Mouse (Mus musculus) layer of hippocampus, adult 18-20 months (tissue): ENCODE results near the gene Dixdc1. TPM values are rescaled to one million over a fixed set of nuclear protein-coding genes. Genes with fewer than 3 reads are reported as not detected.

Experiments
- DNase-seq, 2 experiments: peaks; one replicate each; pipeline ENCODE4 v3.0.0; 2022; ENCODE audit warnings: low spot score in 2 of 2
- total RNA-seq, 2 experiments: library from RNA; stranded (reverse); gene quantifications; 2 replicates each; pipeline ENCODE4 v1.2.3; 2021

The Dixdc1 gene
- total RNA-seq, 2 experiments from 2014 or later: 77.1 to 84.1 TPM

DNA sequence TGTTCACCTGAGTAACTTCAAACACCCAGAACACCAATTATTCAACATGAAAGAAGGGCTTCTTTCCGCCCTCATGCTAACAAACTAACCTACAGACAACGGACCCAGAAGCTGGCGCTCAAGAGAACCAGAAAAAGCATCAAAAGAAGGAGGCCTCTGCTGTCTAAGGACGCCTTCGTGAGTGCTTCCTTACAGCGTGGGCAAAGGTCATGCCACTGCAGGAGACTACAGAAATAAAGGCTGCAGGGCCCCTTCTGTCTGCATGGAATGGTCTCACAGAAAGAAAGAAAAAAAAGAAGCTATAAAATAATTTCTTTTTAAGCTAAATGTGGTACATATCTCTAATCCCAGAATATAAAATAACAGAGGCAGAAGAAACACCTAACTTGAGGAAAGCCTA lies 34.4 kb downstream of the Dixdc1 start:
- no peak for DNase-seq

DNA sequence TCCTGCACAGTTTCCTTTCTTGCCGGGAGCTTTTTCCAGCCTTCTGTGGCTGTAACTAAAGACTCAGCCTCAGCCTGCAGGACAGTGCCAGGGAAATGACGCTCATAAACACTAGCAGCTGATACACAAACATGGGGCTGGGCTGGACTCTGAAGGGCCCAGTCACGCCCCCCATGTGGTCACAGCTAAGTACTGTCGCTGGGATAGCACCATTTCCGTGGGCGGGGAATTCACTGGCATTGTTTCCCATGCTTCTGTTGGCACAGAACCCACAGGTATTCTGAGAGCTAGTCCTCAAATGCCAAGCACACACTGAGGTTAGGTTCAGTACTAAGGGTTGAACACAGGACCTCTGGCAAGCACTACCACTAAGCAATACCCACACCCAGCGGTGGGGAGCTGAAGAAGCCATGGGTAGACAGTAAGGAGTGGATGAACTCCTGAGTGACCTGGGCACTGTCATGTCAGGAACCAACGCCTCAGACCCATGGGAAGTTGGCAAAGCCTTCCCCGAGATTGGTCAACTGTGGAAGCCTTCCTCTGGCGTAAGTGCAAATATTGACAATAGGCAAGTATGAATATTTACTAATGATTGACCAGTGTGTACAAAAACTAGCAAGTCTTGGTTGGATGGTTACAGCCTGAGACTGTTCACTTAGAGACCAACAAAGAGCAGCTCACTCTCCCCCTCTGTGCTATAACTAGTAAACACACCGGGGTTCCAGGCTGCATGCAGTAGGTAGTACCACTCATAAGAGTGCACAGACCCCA lies 38.2 kb downstream of the Dixdc1 start:
- DNase-seq: peak in 1 of 2 experiments; percentile 40

DNA sequence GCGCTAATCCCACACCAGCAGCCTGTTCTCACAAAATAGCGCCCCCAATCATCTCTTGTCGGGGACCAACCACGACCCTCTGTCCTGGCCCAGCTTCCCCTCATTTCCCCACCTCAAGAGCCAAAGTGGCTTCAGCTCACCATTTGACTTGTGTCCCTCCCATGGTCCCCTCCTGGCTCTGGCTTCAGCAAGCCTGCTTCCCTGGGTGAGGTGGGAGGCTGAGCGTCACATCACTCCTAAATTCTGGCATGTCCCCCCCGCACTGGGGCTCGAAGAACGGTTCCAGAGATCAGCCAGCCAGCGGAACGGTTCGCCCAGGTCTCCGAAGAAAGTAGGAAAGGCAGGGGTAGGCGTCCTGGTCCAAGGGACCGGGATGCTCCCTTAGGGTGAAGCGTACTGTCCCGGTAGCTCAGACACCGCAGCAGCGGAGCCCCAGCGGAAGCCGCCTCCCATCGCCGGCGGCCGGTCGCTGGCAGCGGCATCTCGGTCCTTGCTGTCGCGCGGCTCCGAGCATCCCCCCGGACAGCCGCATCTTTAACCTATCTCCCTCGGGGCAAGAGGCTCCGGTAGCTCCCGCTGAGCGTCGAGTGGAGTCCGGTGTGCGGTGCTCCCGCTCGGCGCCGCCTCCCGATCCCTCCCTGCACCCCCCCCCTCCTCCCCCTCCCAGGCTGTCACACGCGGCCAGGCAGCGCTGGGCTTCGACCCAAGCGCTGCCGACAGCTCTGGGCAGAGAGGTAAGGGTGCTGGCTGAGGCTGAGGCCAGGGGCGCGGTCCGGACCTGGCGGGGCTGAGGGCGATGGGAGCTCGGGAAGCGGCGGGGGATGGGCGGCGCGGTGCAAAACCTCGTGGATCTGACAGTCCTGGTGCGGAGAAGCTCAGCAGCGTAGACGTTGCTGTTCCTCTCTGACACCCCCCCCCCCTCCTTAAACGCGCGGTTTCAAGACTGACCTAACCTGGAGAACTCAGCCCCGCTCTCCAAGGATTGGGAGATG lies 40.6 kb downstream of the Dixdc1 start:
- DNase-seq: peak; percentile 53 to 70

DNA sequence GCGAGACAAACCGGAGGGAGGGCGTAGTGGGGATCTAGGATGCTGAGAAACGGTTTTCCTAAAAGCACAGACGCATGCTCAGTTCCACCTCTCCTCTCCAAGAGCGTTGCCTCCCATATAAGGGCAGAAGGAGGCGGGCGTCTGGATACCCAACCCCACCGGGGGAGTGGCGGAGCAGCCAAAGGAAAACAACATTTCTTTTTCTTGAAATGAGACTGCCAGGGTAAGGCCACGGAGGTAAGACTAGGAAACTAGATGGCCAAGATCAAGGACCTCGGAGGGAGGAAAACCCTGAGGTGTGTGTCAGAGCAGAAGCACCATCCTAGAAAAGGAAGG lies 41.6 kb downstream of the Dixdc1 start:
- DNase-seq: peak; percentile 84 to 92

DNA sequence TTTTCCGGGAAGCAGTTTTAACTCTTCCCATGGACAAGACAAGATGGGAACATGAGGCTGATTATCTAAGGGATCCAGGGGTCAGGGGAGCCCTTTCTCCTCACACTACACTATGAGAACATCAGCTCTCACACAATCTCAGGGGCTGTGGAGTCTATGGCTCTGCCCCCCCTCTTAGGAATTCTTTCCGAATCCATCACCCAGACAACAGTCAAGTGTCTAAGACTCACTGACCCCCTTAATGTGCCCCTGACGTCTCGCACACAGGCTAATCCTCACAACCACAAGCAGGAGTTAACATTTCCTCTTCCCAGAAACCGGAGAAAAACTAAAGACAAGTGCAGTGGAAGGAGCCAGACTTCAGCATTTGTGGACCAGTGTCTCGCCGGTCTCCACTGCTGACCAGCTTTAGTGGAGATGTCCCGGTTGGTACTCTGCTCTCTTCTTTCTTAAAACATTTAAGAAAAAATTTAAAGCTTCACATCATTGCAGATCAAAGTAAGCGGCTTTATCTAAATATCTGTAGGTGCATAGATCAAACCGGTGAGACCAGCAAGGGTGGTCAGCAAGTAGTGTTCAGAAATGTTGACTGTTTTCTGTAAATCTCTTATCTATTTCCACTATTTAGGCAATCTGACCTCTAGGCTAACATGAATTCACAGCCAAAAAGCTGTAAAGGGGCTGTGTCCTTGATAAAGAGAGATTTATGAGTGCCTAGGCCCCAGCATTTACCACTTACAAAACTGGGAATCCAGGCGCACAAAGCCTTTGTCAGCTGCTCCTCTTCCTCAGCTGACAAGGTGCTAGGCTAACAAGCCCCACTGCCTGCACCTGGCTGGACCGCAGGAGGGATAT lies 42.2 kb downstream of the Dixdc1 start:
- DNase-seq: no peak

DNA sequence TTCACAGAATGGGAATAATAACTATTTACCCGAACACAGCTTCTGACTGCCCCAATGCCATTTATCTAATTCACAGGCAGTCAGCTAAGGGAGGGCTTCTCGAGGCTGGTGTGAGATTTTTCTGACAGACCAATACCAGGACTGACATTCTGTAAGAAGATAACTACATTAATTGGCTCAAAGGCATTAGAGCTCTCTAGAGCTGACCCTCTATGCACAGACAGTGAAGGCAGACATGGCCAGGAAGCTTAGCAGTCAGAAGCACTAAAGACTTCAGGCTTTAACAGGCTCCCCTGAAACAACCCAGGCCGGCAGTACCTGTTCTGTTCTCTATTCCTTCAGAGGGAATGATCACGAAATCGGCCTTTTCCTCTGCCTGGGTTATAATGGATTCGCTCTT lies 44.2 kb downstream of the Dixdc1 start:
- no peak for DNase-seq

DNA sequence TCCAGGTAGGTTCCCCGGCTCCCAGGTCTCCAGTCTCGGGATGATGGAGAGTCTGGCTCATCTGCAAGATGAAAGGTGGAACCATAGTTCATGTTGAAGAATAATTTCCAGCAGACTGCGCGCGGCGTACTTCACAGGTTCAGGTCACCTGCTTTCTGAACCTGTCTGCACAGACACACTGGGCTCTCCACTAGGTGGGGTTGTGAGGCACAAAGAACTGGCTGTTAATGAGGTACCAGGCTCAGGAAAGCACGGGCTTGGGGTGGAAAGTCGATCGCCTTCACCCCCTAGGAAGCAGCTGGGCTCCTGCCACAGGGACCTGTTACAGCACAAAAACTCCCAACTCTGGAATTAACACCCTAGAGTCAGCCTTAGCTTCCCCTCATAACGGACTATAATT lies 45.7 kb downstream of the Dixdc1 start:
- peak in 1 of 2 experiments; percentile 33 for DNase-seq

DNA sequence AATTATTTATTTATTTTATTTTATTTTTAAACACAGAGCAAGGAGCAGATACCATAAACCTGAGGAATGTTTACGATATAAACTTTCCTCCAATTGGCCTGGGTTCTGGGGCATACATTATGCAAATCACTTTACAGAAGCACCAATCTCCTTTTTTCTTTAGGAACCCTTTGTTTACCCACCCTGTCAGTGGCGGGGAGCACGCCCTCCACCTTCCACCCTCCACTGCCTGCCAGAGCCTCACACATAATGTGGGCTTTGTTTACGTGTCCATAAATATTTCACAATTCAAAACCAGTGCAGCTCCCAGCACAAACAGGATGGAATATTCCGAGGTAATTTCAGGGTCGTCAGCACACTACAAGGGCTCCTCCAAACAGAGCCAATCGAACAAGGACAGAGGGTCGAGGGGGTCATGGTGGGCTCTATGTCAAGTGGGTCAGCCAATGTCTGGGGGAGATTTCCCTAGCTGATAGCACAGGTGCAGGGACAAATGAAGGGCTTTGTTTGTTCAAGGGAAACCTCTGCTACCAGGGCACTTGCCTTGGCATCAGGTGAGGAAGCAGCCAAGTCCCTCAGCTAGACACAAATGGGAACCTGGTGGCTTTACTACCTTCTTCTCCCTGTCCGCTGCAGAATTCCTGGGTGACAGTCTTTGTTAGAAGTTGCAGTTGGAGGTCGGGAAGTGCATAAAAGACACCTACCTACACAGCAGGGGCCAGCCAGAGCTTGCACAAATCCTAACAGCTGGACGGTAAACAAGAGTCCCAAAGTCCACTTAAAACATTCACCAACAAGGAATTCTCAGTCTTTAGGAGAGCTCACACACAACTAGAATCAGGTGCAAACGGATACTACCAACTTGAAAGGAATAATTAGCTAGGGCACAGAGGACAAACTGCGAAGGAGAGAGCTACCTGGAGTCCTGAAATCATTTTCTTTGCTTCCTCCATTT lies 46.4 kb downstream of the Dixdc1 start:
- no peak for DNase-seq

DNA sequence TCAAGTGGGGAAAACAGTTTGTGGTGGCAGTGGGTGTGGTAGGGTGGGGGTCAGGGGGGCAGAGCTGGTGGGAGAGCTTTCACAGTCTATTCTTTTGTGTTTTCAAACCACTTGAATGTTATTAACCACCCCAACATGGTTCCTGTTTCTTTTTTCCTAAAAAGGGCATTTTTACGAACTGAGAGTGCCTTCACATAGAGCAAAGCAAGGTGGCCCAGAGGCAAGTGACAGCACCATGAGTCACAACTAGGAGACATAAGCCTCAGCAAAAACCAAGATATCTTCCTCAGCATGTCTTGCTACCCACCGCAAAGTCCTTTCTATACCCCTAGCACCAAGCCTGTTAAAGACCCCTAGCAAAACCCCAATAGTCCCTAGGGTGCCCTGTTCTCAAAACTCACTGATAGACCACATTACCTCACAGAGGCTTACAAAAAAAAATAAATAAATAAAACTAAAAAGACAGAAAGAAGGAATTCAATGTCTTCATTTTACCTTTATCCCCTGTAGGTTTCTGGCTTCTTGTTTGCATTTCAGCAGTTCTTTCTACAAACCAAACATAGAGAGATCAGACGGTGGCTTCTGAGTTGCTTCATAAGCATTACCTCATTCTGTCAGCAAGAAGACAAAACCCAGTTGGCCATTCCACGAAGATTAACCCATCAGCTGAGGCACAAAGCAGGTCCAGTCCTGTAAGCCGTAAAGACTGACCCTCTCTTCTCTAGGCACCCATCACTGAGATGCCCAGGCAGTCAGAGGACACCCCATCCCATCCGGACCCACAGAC lies 52.3 kb downstream of the Dixdc1 start:
- DNase-seq: no peak

DNA sequence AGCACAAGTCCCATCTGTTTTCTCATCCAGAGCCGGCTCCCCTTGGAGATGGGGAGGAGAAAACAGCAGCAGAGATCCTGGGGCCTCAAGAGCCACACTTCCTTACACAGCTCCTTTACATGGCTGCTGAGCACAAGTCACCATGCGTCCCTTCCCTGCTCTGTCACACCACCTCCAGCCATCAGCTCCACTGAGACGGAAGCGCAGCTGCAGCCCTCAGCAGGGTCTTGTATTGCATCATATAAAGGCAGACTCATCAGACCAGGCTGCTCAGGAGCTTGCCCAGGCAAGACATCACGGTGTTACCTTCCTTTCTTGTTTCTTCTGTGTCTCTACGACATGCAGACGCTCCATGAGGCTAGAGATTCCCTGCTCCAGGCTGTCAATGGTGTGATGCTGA lies 57.6 kb downstream of the Dixdc1 start:
- no peak for DNase-seq

DNA sequence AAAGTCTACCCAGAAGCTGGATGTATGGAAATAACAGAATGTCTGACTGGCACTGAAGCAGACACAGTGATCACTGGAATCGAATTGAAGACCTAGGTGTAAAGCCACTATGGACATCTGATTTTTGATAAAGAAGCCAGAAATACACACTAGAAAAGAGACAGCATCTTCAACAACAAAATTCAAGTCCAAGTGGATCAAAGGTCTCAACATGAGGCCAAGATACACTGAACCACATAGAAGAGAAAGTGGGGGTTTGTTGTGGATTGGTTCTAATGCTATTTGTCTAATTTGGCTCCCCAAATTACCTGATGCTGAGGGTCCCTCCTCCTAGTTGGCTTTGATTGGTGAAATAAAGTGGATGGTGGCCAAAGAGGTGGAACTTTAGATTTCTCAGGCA lies 59.9 kb downstream of the Dixdc1 start:
- no peak for DNase-seq

DNA sequence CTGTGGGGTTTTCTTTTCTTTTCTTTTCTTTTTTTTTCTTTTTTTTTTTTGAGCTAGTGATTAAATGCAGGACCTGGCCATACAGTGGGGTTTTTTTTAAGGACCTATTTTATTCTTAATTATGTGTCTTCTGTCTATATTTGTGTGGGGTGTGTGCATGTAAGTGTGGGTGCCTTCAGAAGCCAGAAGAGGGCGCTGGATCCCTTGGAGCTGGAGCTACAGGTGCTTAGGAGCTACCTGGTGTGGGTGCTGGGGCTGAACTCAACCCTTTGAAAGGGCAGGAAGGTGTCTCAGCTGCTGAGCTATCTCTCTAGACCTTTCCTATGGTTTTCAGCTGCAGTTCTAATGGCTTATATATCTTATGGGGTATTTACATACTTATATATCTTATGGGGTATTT lies 64.5 kb downstream of the Dixdc1 start:
- DNase-seq: no peak

DNA sequence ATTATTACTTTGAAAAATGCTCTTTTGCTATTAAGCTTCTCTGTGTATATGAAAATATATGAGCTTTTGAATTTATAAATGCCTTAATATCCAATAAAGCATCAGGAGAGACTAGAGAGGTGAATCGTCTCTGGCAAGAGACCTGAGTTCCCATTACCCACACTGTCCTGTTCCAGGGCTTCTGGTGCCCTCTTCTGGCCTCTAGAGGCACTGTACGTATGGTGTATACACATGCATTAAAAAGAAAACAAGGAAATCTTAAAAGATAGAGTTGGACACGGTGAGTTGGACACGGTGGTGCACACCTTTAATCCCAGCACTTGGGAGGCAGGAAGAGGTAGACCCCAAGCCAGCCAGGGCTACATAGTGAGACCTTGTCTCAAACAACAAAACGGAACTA lies 68.6 kb downstream of the Dixdc1 start:
- DNase-seq: peak in 1 of 2 experiments; percentile 69

DNA sequence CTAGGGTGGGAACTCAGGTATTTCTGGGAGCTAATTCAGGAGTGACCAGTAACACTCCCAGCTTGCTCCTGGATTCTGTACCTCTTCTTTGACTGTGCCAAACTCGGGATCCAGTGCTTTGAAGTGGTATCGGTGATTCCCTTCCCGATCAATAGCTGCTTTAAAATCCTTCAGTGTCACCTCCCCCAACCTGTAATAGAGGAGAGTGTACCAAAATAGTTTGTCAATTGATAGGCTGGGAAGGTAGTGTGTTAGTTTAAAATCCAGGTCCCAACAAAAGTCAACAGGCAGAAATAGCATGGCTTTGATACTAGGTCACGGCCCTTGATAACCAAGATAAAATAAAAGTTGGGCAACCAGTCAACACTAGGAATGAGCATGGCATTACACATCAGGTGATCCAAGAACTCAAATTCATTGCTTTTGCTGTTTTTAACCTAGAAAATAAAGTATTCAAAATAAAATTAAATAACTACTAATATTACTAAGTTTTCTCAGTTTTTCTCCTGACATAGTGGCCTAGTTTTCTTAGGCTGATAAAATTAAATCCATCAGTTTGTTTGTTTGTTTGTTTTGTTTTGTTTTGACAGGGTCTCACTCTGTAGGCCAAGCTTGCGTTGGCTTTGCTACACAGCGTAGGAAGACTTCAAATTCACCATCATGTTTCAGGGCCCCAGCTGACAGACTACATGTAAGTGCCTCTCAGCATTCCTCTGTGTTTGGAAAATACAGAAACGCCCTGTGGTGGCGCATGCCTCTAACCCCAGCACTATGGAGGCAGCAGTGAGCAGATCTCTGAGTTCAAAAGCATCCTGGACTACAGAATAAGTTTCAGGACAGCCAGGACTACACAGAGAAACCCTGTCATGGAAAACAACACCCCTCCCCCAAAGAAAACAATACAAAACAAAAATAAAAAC lies 71.5 kb downstream of the Dixdc1 start:
- no peak for DNase-seq

DNA sequence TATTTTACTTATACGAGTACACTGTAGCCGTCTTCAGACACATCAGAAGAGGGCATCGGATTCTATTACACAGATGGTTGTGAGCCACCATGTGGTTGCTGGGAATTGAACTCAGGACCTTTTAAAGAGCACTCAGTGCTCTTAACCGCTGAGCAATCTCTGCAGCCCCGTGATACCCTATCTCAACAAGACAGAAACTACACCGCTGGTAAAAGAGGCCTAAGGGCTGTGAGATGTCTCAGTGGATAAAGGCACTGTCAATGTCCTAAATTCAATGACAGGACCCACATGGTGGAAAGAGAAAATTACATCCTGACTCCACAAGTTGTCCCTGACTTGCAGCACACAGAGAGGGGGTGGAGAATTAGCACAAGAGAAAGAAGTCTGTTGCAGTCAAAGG lies 72.9 kb downstream of the Dixdc1 start:
- DNase-seq: no peak

DNA sequence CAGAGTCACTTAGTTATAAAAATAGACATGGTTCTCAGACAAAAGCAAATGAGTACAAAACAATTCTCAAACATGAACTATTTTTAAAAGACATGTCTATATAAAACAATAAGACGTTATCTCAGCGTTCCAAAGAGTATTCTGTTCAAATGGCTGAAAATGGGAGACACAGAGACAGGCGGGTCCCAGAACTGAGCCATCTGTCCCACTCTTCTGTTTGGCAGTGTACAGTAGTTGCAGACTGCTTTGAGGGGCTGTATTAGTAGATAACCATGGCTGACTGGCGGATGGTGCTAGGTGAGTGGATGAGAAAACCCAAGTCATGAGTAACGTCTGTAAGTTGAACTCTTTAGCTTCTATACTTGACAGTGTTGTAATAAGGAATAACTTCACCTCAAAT lies 74.5 kb downstream of the Dixdc1 start:
- peak; percentile 32 to 73 for DNase-seq

DNA sequence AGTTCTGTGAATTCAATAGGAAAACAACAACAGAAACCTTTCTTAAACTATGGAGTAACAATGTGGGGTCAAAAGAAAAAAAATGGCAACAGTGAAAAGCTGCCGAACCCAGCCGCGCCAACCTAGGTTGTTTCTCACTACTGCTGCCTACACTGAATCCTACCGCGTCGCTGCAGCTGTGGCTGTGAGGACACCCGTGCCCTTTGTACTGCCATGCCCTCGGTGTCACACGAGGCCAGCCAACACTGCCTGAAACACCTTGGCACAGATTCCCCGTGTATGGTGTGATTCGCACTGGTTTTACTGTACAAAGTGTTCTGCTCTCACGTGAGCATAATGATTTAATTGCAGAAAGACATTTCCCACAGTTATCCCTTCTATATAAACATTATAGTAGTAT lies 78.9 kb downstream of the Dixdc1 start:
- no peak for DNase-seq
